Mouse (Mus musculus): ENCODE results near the gene Tjp2. TPM values are rescaled to one million over a fixed set of nuclear protein-coding genes. Genes with fewer than 3 reads are reported as not detected.
"Not testable (repeated sequence)": the region's sequence is repeated elsewhere in the genome, so short reads cannot be mapped to it uniquely, and the experiment has no call there.

Tjp2 gene
- total and polyA plus RNA-seq, 2 experiments, result 5.8 to 6.5 TPM

DNA sequence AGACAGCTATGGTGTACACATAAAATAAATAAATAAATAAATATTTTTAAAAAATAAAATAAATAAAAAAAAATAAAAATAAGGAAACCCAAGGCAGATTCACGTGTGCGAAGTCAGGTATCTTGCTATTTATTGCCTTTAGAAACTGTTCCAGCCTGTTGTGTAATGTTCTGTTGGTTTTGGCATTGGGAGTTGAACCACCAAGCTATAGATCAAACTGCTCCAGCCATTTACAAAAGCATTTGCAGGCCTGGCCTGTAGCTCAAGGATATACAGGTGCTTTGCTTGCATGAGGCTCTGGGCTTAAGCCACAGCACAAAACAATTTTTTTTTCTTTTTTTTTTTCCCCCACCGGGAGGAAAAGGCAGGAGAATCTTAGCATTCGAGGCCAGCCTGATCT, 13.2 kb upstream of the Tjp2 start:
- peak; percentile 77 for DNase-seq (ENCODE audit: extremely low read depth, low read depth, low spot score)
- no peaks in the 10 kb centered on the region for H3K79me2 ChIP-seq (ENCODE audit: control insufficient read depth, insufficient read depth, low read length)
- H3K36me3 ChIP-seq (ENCODE audit: control insufficient read depth, insufficient read depth, low read length), result no peaks in the 10 kb centered on the region
- H3K27ac ChIP-seq (replicated peaks; ENCODE audit: insufficient read depth, low read depth, low read length), result no peak overlapping the region
- TF ChIP-seq POLR2A (IDR thresholded peaks at IDR 0.05; ENCODE audit: extremely low read depth, insufficient read depth, low read length), result no peak
- no peak overlapping the region for H3K9ac ChIP-seq (ENCODE audit: low read depth, low read length)
- H3K4me1 ChIP-seq (ENCODE audit: control insufficient read depth, insufficient read depth, low read length), result no peaks in the 10 kb centered on the region
- WGBS, result 36% methylated on average over 4 of the region's 4 CpGs
- H3K4me3 ChIP-seq (ENCODE audit: insufficient read depth, low read depth, low read length), result no peak overlapping the region
- no peaks in the 10 kb centered on the region for H3K27me3 ChIP-seq (ENCODE audit: control insufficient read depth, insufficient read depth, low read length)

DNA sequence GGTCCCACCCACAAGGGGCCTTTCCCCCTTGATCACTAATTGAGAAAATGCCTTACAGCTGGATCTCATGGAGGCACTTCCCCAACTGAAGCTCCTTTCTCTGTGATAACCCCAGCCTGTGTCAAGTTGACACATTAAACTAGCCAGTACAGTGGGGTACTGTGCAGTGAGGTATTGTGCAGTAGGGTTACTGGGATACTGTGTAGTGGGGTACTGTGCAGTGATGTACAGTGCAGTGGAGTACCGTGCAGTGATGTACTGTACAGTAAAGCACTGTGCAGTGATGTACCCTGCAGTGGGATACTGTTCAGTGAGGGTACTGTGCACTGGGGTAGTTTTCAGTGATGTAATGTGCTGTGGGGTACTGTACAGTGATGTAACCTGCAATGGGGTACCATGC, 7.5 kb upstream of the Tjp2 start:
- not testable (repeated sequence) for H3K27me3 ChIP-seq (ENCODE audit: control insufficient read depth, insufficient read depth, low read length); H3K27ac ChIP-seq (replicated peaks; ENCODE audit: insufficient read depth, low read depth, low read length); H3K36me3 ChIP-seq (ENCODE audit: control insufficient read depth, insufficient read depth, low read length); DNase-seq (ENCODE audit: extremely low read depth, low read depth, low spot score); H3K9ac ChIP-seq (ENCODE audit: low read depth, low read length); H3K4me3 ChIP-seq (ENCODE audit: insufficient read depth, low read depth, low read length); H3K79me2 ChIP-seq (ENCODE audit: control insufficient read depth, insufficient read depth, low read length); H3K4me1 ChIP-seq (ENCODE audit: control insufficient read depth, insufficient read depth, low read length)
- WGBS, result 97% methylated on average over 1 of the region's 1 CpGs

DNA sequence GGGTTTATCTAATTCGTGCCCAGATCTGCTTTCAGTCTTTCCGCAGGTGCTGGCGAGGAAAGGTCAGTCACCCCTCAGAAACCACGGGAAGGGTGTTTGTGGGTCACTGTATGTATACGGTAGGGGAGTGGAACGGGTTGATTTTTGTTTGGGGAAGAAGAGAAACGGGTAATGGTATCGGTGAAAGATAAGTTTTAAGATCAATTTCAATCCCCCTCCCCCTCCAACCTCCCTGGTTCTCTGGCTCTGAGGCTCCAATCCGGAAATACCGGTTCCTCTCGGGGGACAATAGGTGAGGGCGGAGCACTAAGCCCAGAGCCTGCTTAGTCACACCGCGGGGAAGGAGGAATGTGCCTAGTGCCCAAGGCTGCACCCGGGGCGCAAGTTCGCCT, 471 bp upstream of the Tjp2 start:
- 1% methylated on average over 17 of the region's 17 CpGs for WGBS
- H3K9ac ChIP-seq (ENCODE audit: low read depth, low read length), result peak overlapping the region; percentile 68
- peak; percentile 66 for DNase-seq (ENCODE audit: extremely low read depth, low read depth, low spot score)

DNA sequence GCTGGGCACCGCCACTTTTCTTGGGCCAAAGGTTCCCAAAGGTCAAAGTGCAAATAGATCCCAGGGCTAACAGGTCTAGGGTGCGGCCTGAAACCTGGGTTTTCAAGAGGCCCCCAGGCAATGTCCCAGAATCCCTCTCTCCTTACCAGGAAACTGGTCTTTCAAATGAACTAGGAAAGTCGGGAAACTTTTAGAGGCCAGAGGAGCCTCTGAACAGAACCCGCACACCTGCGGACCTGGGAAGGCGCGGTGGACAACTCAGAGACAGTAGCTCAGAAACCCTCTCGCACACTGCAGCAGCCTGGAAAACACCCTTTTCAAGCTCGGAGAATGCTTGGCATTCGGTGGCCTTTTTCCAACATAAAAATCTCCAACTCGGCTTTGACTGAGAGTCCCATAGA, 979 bp downstream of the Tjp2 start:
- Histone ChIP-seq H3K4me3 (ENCODE audit: insufficient read depth, low read depth, low read length) (peak overlapping the region; percentile 81), H3K27ac (replicated peaks; ENCODE audit: insufficient read depth, low read depth, low read length) (peak overlapping the region; percentile 86), H3K79me2 (ENCODE audit: control insufficient read depth, insufficient read depth, low read length) (peaks cover 12% of the 10 kb centered on the region), H3K9ac (ENCODE audit: low read depth, low read length) (peak overlapping the region; percentile 81), H3K36me3 (ENCODE audit: control insufficient read depth, insufficient read depth, low read length) (no peaks in the 10 kb centered on the region), H3K27me3 (ENCODE audit: control insufficient read depth, insufficient read depth, low read length) (no peaks in the 10 kb centered on the region), H3K4me1 (ENCODE audit: control insufficient read depth, insufficient read depth, low read length) (peaks cover 5% of the 10 kb centered on the region)
- peak; percentile 59 for DNase-seq (ENCODE audit: extremely low read depth, low read depth, low spot score)
- WGBS, result 8% methylated on average over 11 of the region's 11 CpGs
- TF ChIP-seq CTCF (IDR thresholded peaks at IDR 0.05; ENCODE audit: low read depth, low read length) (no peak), POLR2A (IDR thresholded peaks at IDR 0.05; ENCODE audit: extremely low read depth, insufficient read depth, low read length) (peak; percentile 38; the same call in 1 of the 2 replicates)

More for the DNA sequence above, 471 bp upstream of the Tjp2 start:
- Histone ChIP-seq H3K4me3 (ENCODE audit: insufficient read depth, low read depth, low read length) (peak overlapping the region; percentile 81), H3K4me1 (ENCODE audit: control insufficient read depth, insufficient read depth, low read length) (peaks cover 5% of the 10 kb centered on the region), H3K27me3 (ENCODE audit: control insufficient read depth, insufficient read depth, low read length) (no peaks in the 10 kb centered on the region), H3K36me3 (ENCODE audit: control insufficient read depth, insufficient read depth, low read length) (no peaks in the 10 kb centered on the region), H3K79me2 (ENCODE audit: control insufficient read depth, insufficient read depth, low read length) (peaks cover 10% of the 10 kb centered on the region), H3K27ac (replicated peaks; ENCODE audit: insufficient read depth, low read depth, low read length) (peak overlapping the region; percentile 86)
- TF ChIP-seq POLR2A (IDR thresholded peaks at IDR 0.05; ENCODE audit: extremely low read depth, insufficient read depth, low read length) (no peak), CTCF (IDR thresholded peaks at IDR 0.05; ENCODE audit: low read depth, low read length) (no peak)

DNA sequence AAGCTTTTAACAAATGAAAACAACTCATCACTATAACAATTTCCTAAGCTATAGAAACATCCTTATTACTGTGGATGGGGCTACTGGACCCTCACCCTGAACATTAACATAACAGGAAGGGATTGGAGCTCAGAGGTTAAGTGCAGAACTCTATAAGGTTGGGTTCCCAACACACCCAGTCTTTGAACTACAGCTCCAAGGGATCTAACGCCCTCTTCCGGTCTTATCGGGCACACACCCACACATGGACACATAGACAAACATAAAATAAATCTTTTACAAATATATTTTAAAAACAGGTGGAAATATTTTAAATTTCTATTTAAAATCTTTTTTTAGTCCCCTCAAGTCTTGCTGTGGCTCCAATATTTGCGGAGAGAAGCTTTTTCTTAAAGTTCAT, 3.4 kb downstream of the Tjp2 start:
- Histone ChIP-seq H3K36me3 (ENCODE audit: control insufficient read depth, insufficient read depth, low read length) (no peaks in the 10 kb centered on the region), H3K27me3 (ENCODE audit: control insufficient read depth, insufficient read depth, low read length) (no peaks in the 10 kb centered on the region), H3K4me1 (ENCODE audit: control insufficient read depth, insufficient read depth, low read length) (peaks cover 3% of the 10 kb centered on the region; the same call in 1 of the 2 replicates), H3K9ac (ENCODE audit: low read depth, low read length) (no peak overlapping the region), H3K4me3 (ENCODE audit: insufficient read depth, low read depth, low read length) (no peak overlapping the region), H3K79me2 (ENCODE audit: control insufficient read depth, insufficient read depth, low read length) (peaks cover 22% of the 10 kb centered on the region), H3K27ac (replicated peaks; ENCODE audit: insufficient read depth, low read depth, low read length) (no peak overlapping the region)
- TF ChIP-seq CTCF (IDR thresholded peaks at IDR 0.05; ENCODE audit: low read depth, low read length) (no peak), POLR2A (IDR thresholded peaks at IDR 0.05; ENCODE audit: extremely low read depth, insufficient read depth, low read length) (no peak)
- no peak for DNase-seq (ENCODE audit: extremely low read depth, low read depth, low spot score)
- 84% methylated on average over 4 of the region's 4 CpGs for WGBS

DNA sequence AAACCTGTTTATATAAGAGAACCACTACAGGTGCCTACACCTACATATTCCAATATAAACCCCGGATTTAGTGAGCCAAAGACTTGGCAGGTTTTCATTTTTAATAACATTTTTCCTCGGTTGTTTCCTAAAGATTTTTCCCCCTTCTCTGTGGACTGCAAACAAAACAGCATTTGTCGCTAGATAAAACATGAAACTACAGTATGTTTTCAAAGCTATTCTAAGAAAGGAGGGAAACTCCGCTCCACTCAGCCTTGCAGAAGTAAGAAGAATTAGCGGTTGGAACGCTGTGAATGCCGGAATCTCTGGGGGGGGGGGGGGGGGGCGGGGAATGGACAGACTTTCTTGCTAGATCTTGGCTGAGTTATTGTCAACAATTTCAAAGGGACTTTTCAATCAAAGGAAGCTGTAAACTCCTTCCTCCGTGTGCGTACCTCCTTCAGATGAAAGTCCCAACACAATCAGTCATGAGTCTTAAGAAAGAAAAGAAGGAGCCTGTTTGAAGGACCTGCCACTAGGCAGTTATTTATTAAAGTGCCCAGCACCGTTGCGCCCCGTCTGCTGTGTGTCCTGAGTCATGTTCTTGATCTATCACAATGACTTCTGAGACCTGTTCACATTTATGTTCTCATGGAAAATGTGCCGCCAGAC, 3.9 kb downstream of the Tjp2 start:
- H3K4me1 ChIP-seq (ENCODE audit: control insufficient read depth, insufficient read depth, low read length), result peaks cover 3% of the 10 kb centered on the region; the same call in 1 of the 2 replicates
- H3K4me3 ChIP-seq (ENCODE audit: insufficient read depth, low read depth, low read length), result no peak overlapping the region
- H3K79me2 ChIP-seq (ENCODE audit: control insufficient read depth, insufficient read depth, low read length), result peaks cover 25% of the 10 kb centered on the region
- H3K9ac ChIP-seq (ENCODE audit: low read depth, low read length), result no peak overlapping the region
- DNase-seq (ENCODE audit: extremely low read depth, low read depth, low spot score), result no peak
- TF ChIP-seq POLR2A (IDR thresholded peaks at IDR 0.05; ENCODE audit: extremely low read depth, insufficient read depth, low read length) (no peak), CTCF (IDR thresholded peaks at IDR 0.05; ENCODE audit: low read depth, low read length) (no peak)
- WGBS, result 59% methylated on average over 14 of the region's 14 CpGs
- H3K27me3 ChIP-seq (ENCODE audit: control insufficient read depth, insufficient read depth, low read length), result no peaks in the 10 kb centered on the region
- H3K27ac ChIP-seq (replicated peaks; ENCODE audit: insufficient read depth, low read depth, low read length), result no peak overlapping the region
- H3K36me3 ChIP-seq (ENCODE audit: control insufficient read depth, insufficient read depth, low read length), result no peaks in the 10 kb centered on the region

Measured in liver, adult 2 months (tissue).